In the genomic region with DNA sequence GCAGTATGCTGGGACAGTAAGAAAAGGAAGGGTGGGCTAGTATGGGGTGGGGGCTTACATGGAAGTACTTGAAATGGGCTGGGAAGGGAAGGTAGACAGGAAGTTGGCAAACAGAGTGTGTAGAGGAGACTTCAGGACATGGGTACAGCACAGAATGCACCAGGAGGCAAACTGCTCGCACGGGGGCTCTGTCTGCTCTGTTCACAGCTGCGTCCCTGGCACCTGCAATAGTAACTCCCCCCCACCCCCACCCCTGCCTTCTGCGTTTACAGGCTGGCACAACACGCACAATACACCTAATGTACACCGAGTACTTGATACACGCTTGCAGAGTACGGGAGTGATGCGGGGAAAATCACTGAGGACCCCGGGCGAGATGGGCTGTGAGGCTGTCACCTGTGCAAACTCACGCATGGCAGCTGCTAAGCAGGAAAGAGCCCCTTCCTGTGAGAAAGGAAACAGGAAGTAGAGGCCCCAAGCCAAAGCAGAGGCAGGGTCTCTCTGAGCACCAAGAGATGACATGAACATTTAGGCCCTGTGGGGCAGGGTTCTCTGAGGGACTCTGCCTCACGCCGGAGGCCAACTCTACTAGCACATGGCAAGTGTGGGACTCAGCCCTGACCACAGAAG, we compare ENCODE assay signal across 8 mouse cellular contexts. TPM values are rescaled to one million over a fixed set of nuclear protein-coding genes. Genes with fewer than 3 reads are reported as not detected.
DNase-seq lines count a peak whose midpoint lies in the region; ATAC-seq and TF ChIP-seq lines count a peak whose summit lies in the region.

No protein-coding gene starts in this region.

- H3K27ac ChIP-seq in kidney, embryonic 14.5 days (ENCODE audit: low read depth, low read length) = peak overlapping the region; percentile 77
- H3K27ac ChIP-seq in bone marrow, adult 2 months (ENCODE audit: control insufficient read depth, insufficient read depth, low read depth, low read length, poor library complexity) = peak overlapping the region; percentile 61
- H3K27ac ChIP-seq in spleen, adult 2 months (ENCODE audit: insufficient read depth, low read length) = peak overlapping the region; percentile 94

- DNase-seq in kidney, adult 8-10 months = no peak
- peak; percentile 82 for DNase-seq in induced T-regulatory cell, adult 2 months (ENCODE audit: low read depth)
- DNase-seq in spleen, adult 2 months (ENCODE audit: low read depth in 1 of 2, low spot score in 2 of 2) = peak in 1 of 2 experiments; percentile 62
- no peak for DNase-seq in adipocyte (ENCODE audit: low spot score)
- no peak for DNase-seq in c-Kit-positive CD71-positive TER-119-positive erythroid progenitor cells, embryonic 14.5 days (ENCODE audit: low spot score)

- TF ChIP-seq POLR2A in bone marrow, adult 2 months (IDR thresholded peaks at IDR 0.05; ENCODE audit: borderline replicate concordance, control insufficient read depth, low read depth, low read length) = peak; percentile 32; the same call in 1 of the 2 replicates
- no peak for TF ChIP-seq POLR2A in spleen, adult 2 months (IDR thresholded peaks at IDR 0.05; ENCODE audit: low read depth, low read length)

- H3K4me3 ChIP-seq in kidney, embryonic 14.5 days (ENCODE audit: low read length) = no peak overlapping the region
- H3K4me3 ChIP-seq in bone marrow, adult 2 months (replicated peaks; ENCODE audit: control insufficient read depth, low read depth, low read length) = no peak overlapping the region
- no peak overlapping the region for H3K4me3 ChIP-seq in spleen, adult 2 months (ENCODE audit: extremely low read depth, insufficient read depth, insufficient read length)

- peaks cover 9% of the 10 kb centered on the region for H3K4me1 ChIP-seq in kidney, embryonic 14.5 days (ENCODE audit: control insufficient read depth, insufficient read depth, low read length)
- peaks cover 7% of the 10 kb centered on the region for H3K4me1 ChIP-seq in bone marrow, adult 2 months (ENCODE audit: control insufficient read depth, insufficient read depth, low read length)
- peaks cover 50% of the 10 kb centered on the region for H3K4me1 ChIP-seq in spleen, adult 2 months (ENCODE audit: control insufficient read depth, insufficient read depth, insufficient read length)

- no peak for ATAC-seq in kidney, embryonic 14.5 days (ENCODE audit: low FRiP score, low TSS enrichment)
- ATAC-seq in erythroid progenitor cell, adult 5-6 weeks (replicated peaks; ENCODE audit: low FRiP score, poor library complexity, severe bottlenecking) = no peak

- no peaks in the 10 kb centered on the region for H3K27me3 ChIP-seq in kidney, embryonic 14.5 days (ENCODE audit: control insufficient read depth, insufficient read depth, low read length)
- no peaks in the 10 kb centered on the region for H3K27me3 ChIP-seq in spleen, adult 2 months (ENCODE audit: control insufficient read depth, insufficient read depth, low read length)

- no peak for TF ChIP-seq CTCF in bone marrow, adult 2 months (IDR thresholded peaks at IDR 0.05; ENCODE audit: control insufficient read depth, insufficient read depth, low read length)
- TF ChIP-seq CTCF in spleen, adult 2 months (IDR thresholded peaks at IDR 0.05; ENCODE audit: extremely low read depth, insufficient read depth, insufficient read length, insufficient replicate concordance) = no peak

- H3K9ac ChIP-seq in kidney, embryonic 14.5 days (ENCODE audit: low read depth, low read length) = no peak overlapping the region

- H3K36me3 ChIP-seq in kidney, embryonic 14.5 days (ENCODE audit: control insufficient read depth, insufficient read depth, low read length) = no peaks in the 10 kb centered on the region
- H3K36me3 ChIP-seq in spleen, adult 2 months (ENCODE audit: control insufficient read depth, insufficient read depth, low read length) = no peaks in the 10 kb centered on the region

- no peak overlapping the region for H3K4me2 ChIP-seq in kidney, embryonic 14.5 days (replicated peaks; ENCODE audit: low read depth, low read length)

- 79% methylated on average over 14 of the region's 14 CpGs for WGBS in kidney, embryonic 14.5 days
- WGBS in bone marrow, adult 2 months = 39% methylated on average over 14 of the region's 14 CpGs
- 19% methylated on average over 14 of the region's 14 CpGs for WGBS in spleen, adult 2 months

- H3K9me3 ChIP-seq in kidney, embryonic 14.5 days (ENCODE audit: control insufficient read depth, low read length) = no peaks in the 10 kb centered on the region

RNA-seq across cellular contexts. Expression of gene Pitpnm2, which starts 34.9 kb away (rescaled TPM):
- 5.1 and 7.0 TPM in 2 replicates for polyA plus RNA-seq in kidney, embryonic 14.5 days (2014; fragmentation: Nextera tagmentation; extraction: Ambion mirVana)
- 10.8 and 11.6 TPM in 2 replicates for polyA plus RNA-seq in bone marrow, adult 2 months (2011; ENCODE audit: insufficient read depth, insufficient read length, low replicate concordance, missing spikeins)
- 65.8 and 97.5 TPM in 2 replicates for polyA plus RNA-seq in spleen, adult 2 months (2012; rRNA removed)
- 0.42 and 2.5 TPM in 2 replicates for total RNA-seq in erythroid progenitor cell, adult 5-6 weeks (2015; ENCODE audit: low replicate concordance)
- total RNA-seq in erythroid progenitor cell, adult 5-6 weeks (2017; ENCODE audit: low replicate concordance) = 0.51 and 0.76 TPM in 2 replicates
